Comparison of ENCODE assay signal across 8 mouse cellular contexts in the genomic region with DNA sequence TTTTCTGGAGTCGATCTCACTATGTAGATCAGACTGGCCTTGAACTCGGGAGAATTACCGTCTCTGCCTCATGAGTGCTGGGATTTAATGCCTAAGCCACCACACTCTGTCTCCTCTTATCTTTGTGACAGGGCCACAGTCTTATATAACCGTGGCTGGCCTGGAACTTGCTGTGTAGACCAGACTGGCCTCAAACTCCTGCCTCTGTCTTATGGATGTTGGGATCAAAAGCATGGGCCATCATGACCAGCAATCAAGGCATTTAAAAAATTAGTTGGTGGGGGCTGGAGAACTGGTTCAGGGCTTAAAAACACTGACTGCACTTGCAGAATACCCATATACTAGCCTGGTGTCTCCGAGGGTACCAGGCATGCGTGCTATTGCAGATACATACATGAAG. TPM values are rescaled to one million over a fixed set of nuclear protein-coding genes. Genes with fewer than 3 reads are reported as not detected.
DNase-seq lines count a peak whose midpoint lies in the region; ATAC-seq and TF ChIP-seq lines count a peak whose summit lies in the region.

A gene (minus strand): TSS at position 299 of the 400 bp plus-strand sequence.

- no peaks in the 10 kb centered on the region for H3K36me3 ChIP-seq in heart, embryonic 15.5 days
- H3K36me3 ChIP-seq in ES-E14 (ENCODE audit: control insufficient read depth, insufficient read depth, low read length, poor library complexity, severe bottlenecking): peaks cover 5% of the 10 kb centered on the region; the same call in 1 of the 2 replicates
- peaks cover 9% of the 10 kb centered on the region; the same call in 1 of the 2 replicates for H3K36me3 ChIP-seq in embryonic facial prominence, embryonic 14.5 days (ENCODE audit: control insufficient read depth, insufficient read depth, low read length)
- H3K36me3 ChIP-seq in neural tube, embryonic 14.5 days (ENCODE audit: control insufficient read depth, insufficient read depth, low read length): no peaks in the 10 kb centered on the region; the same call in 1 of the 2 replicates

- no peaks in the 10 kb centered on the region for H3K27me3 ChIP-seq in heart, embryonic 15.5 days
- H3K27me3 ChIP-seq in embryonic facial prominence, embryonic 14.5 days (replicated peaks; ENCODE audit: control insufficient read depth, insufficient read depth, low read length): no peaks in the 10 kb centered on the region
- no peaks in the 10 kb centered on the region for H3K27me3 ChIP-seq in neural tube, embryonic 14.5 days (ENCODE audit: control insufficient read depth, insufficient read depth, low read length)

- peak within 1 kb of the TSS; percentile 95 for H3K4me3 ChIP-seq in heart, embryonic 15.5 days
- H3K4me3 ChIP-seq in ES-E14 (ENCODE audit: insufficient read depth in 1 of 2, low read depth in 1 of 2, low read length in 2 of 2, poor library complexity in 1 of 2, severe bottlenecking in 1 of 2): peak within 1 kb of the TSS; percentile 72 to 88
- H3K4me3 ChIP-seq in embryonic facial prominence, embryonic 14.5 days (ENCODE audit: low read depth, low read length): peak within 1 kb of the TSS; percentile 87
- peak within 1 kb of the TSS; percentile 82 for H3K4me3 ChIP-seq in neural tube, embryonic 14.5 days (ENCODE audit: low read depth, low read length)

- H3K4me1 ChIP-seq in heart, embryonic 15.5 days (replicated peaks): peaks cover 23% of the 10 kb centered on the region
- H3K4me1 ChIP-seq in ES-E14 (ENCODE audit: control insufficient read depth in 2 of 2, insufficient read depth in 2 of 2, low read length in 2 of 2, poor library complexity in 1 of 2): no peaks in the 10 kb centered on the region; a peak in 1 of 4 replicates
- peaks cover 13% of the 10 kb centered on the region for H3K4me1 ChIP-seq in embryonic facial prominence, embryonic 14.5 days (ENCODE audit: control insufficient read depth, insufficient read depth, low read length)
- peaks cover 6% of the 10 kb centered on the region for H3K4me1 ChIP-seq in neural tube, embryonic 14.5 days (ENCODE audit: control insufficient read depth, insufficient read depth, low read length)

- H3K4me2 ChIP-seq in heart, embryonic 15.5 days: peak within 1 kb of the TSS; percentile 73
- H3K4me2 ChIP-seq in embryonic facial prominence, embryonic 14.5 days (ENCODE audit: low read depth, low read length): peak within 1 kb of the TSS; percentile 91
- peak within 1 kb of the TSS; percentile 80 for H3K4me2 ChIP-seq in neural tube, embryonic 14.5 days (ENCODE audit: low read depth, low read length)

- in situ Hi-C loops in ES-E14 (cut with MboI; ENCODE audit: low sequenced_read_pairs in 2 of 2, unreplicated experiment in 2 of 2): no loop called here

- no peak for ATAC-seq in heart, embryonic 15.5 days (replicated peaks; ENCODE audit: insufficient number of reproducible peaks, insufficient read depth, low FRiP score, low read depth)
- no peak for ATAC-seq in embryonic facial prominence, embryonic 14.5 days (ENCODE audit: low read depth)
- ATAC-seq in neural tube, embryonic 14.5 days (ENCODE audit: low read depth): no peak

- H3K9me3 ChIP-seq in heart, embryonic 15.5 days (replicated peaks): no peaks in the 10 kb centered on the region
- no peaks in the 10 kb centered on the region for H3K9me3 ChIP-seq in ES-E14 (ENCODE audit: control insufficient read depth, insufficient read depth, low read depth, low read length)
- H3K9me3 ChIP-seq in embryonic facial prominence, embryonic 14.5 days (ENCODE audit: control insufficient read depth, low read length): no peaks in the 10 kb centered on the region
- no peaks in the 10 kb centered on the region for H3K9me3 ChIP-seq in neural tube, embryonic 14.5 days (ENCODE audit: control insufficient read depth, low read length)

- H3K27ac ChIP-seq in heart, embryonic 15.5 days: peak within 1 kb of the TSS; percentile 79
- H3K27ac ChIP-seq in ES-E14 (ENCODE audit: insufficient read depth, low read depth, low read length, poor library complexity, severe bottlenecking): peak within 1 kb of the TSS; percentile 51; the same call in 1 of the 2 replicates
- peak within 1 kb of the TSS; percentile 85 for H3K27ac ChIP-seq in embryonic facial prominence, embryonic 14.5 days (replicated peaks; ENCODE audit: low read depth, low read length)
- H3K27ac ChIP-seq in neural tube, embryonic 14.5 days (ENCODE audit: low read depth, low read length): peak within 1 kb of the TSS; percentile 73

- no peak for DNase-seq in heart, postnatal 25 days (ENCODE audit: low spot score)
- no peak for DNase-seq in ES-E14 (ENCODE audit: low read depth, low spot score)
- no peak for DNase-seq in embryonic facial prominence, embryonic 14.5 days (ENCODE audit: low spot score)
- DNase-seq in left cerebral cortex, adult 8-10 months (ENCODE audit: low spot score in 2 of 2): no peak
- DNase-seq in testis, postnatal 14 days (ENCODE audit: low spot score): no peak
- DNase-seq in c-Kit-positive CD71-positive TER-119-positive erythroid progenitor cells, embryonic 14.5 days (ENCODE audit: low spot score): no peak

- intact Hi-C loops in heart, postnatal 25 days (cut with DNase I): no loop called here

- H3K9ac ChIP-seq in heart, embryonic 15.5 days: peak within 1 kb of the TSS; percentile 92
- H3K9ac ChIP-seq in ES-E14 (ENCODE audit: insufficient read depth, low read depth, low read length, poor library complexity, severe bottlenecking): peak within 1 kb of the TSS; percentile 92
- H3K9ac ChIP-seq in embryonic facial prominence, embryonic 14.5 days (ENCODE audit: low read depth, low read length): peak within 1 kb of the TSS; percentile 85
- peak within 1 kb of the TSS; percentile 76 for H3K9ac ChIP-seq in neural tube, embryonic 14.5 days (replicated peaks; ENCODE audit: low read depth, low read length)

- 29% methylated on average over 6 of the region's 6 CpGs for WGBS in heart, embryonic 15.5 days
- WGBS in embryonic facial prominence, embryonic 14.5 days: 28% methylated on average over 6 of the region's 6 CpGs
- 32% methylated on average over 6 of the region's 6 CpGs for WGBS in neural tube, embryonic 14.5 days

TF ChIP-seq in ES-E14, 5 proteins besides CTCF, POLR2A, EP300 and RAD21:
- TF ChIP-seq HCFC1 (IDR thresholded peaks at IDR 0.05; ENCODE audit: borderline replicate concordance, insufficient read depth, low read length) (no peak), CHD2 (IDR thresholded peaks at IDR 0.05; ENCODE audit: low read depth, low read length) (no peak), ZC3H11A (IDR thresholded peaks at IDR 0.05; ENCODE audit: borderline replicate concordance, low read depth, low read length) (no peak), ZNF384 (IDR thresholded peaks at IDR 0.05; ENCODE audit: low read depth, low read length) (no peak), MAFK (IDR thresholded peaks at IDR 0.05; ENCODE audit: insufficient read depth, low read depth, low read length) (no peak)
TF ChIP-seq in ES-E14: peak in this region for 0.

RNA-seq across cellular contexts. Expression of the gene that starts here (rescaled TPM):
- 4.7 and 8.0 TPM in 2 replicates for polyA plus RNA-seq in heart, embryonic 15.5 days (2015; fragmentation: Nextera tagmentation; extraction: Ambion mirVana)
- total RNA-seq in heart, postnatal 25 days (2021): 1 to 10 TPM; 2.2 to 2.5 TPM
- total RNA-seq in ES-E14 (2012; rRNA removed): 14.9 and 18.0 TPM in 2 replicates
- 11.5 and 14.6 TPM in 2 replicates for polyA plus RNA-seq in embryonic facial prominence, embryonic 14.5 days (2014; fragmentation: Nextera tagmentation; extraction: Ambion mirVana)
- 10 to 100 TPM; 15.1 to 16.5 (median 15.3) TPM for total RNA-seq in left cerebral cortex, adult 8-10 months (2022)
- 16.4 and 18.6 TPM in 2 replicates for polyA plus RNA-seq in neural tube, embryonic 14.5 days (2014; fragmentation: Nextera tagmentation; extraction: Ambion mirVana)
